Mouse (Mus musculus): ENCODE results near the gene Prkcd. TPM values are rescaled to one million over a fixed set of nuclear protein-coding genes. Genes with fewer than 3 reads are reported as not detected.

Gene Prkcd
- total RNA-seq, 4 experiments from 2014 or later, result 2.3 to 8.6 (median 7.3) TPM

GRCm38 (mm10) chr14:30548131-30548720, 77.8 kb downstream of the Prkcd start, which contains the start of gene Tkt:
Tkt (plus strand) TSS chr14:30548359.
- peak in 1 of 2 experiments; percentile 38 for DNase-seq (ENCODE audit: low spot score in 2 of 2)

Small RNA genes lying within 50 kb of the gene (microRNA-seq; reads per million reads assigned to microRNA genes)
- not detected for gene Mir3076

Other genes with a start within 250 kb of the Prkcd start
- 1 to 10 TPM; 5.0 to 8.4 (median 7.7) TPM for gene Dcp1a, start 146.7 kb downstream of the Prkcd start, total RNA-seq (2022)
- under 1 TPM in 3 of 4 experiments, not detected in 1; 0.05 to 0.19 (median 0.19) TPM for gene Cacna1d, start 134.8 kb downstream of the Prkcd start, total RNA-seq (2022)
- gene Tkt, start 77.9 kb downstream of the Prkcd start, total RNA-seq (2022), result 10 to 100 TPM in 3 of 4 experiments, 1 to 10 TPM in 1; 5.8 to 10.9 (median 10.6) TPM
- gene Rft1, start 28.1 kb upstream of the Prkcd start, total RNA-seq (2022), result 1 to 10 TPM; 4.5 to 5.6 (median 4.9) TPM
- gene Sfmbt1, start 88.6 kb upstream of the Prkcd start, total RNA-seq (2022), result 10 to 100 TPM; 10.7 to 13.0 (median 12.2) TPM
- 10 to 100 TPM in 1 of 4 experiments, 1 to 10 TPM in 3; 6.3 to 10.6 (median 7.2) TPM for gene Tmem110, start 199.4 kb upstream of the Prkcd start, total RNA-seq (2022)